Mouse (Mus musculus): Measurements from ENCODE around the gene Gm28102. TPM values are rescaled to one million over a fixed set of nuclear protein-coding genes. Genes with fewer than 3 reads are reported as not detected.
"Not testable (repeated sequence)": the region's sequence is repeated elsewhere in the genome, so short reads cannot be mapped to it uniquely, and the experiment has no call there.

The Gm28102 gene
- not detected for total RNA-seq (2021)
- long read RNA-seq = 0 reads

DNA sequence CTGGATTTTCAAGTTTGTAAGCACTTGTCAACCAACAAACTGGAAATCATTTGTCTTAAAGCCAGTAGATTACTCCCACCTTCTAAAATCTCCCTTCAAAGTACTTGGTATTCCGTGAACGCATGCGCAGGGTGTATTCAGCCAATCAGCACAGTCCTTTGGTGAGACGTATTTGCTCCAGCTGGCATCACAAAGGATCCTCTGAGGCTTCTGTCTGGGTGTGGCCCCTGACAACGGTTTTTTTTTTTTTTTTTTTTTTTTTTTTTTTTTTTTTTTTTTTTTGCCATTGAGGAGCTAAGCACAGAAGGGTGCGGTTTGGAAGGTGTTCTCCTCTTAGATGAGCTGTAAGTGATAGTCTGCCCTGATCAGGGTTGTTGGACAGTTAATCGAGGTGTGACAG is at the start of gene Gm28102:
Gene Gm28102 (plus strand): TSS at position 301 of the 400 bp plus-strand sequence.
- DNase-seq (ENCODE audit: low spot score in 2 of 2) = not testable (repeated sequence)

Measured in layer of hippocampus, adult 18-20 months (tissue).